Mouse (Mus musculus) heart, adult 2 months (tissue): Measurements from ENCODE around the gene Dzip1.

Experiments
- CTCF ChIP-seq: fragments of 200-600 bp; IDR thresholded peaks from 2 replicates; pipeline ENCODE4 v1.8.1; 2022; ENCODE audit warnings: antibody characterized with exemption, mild to moderate bottlenecking, moderate library complexity
- EP300 ChIP-seq: fragments of 200-500 bp; IDR thresholded peaks from 2 replicates; pipeline ENCODE4 v1.6.1; 2011; ENCODE audit warnings: low read depth, low read length, control low read depth; ENCODE audit not compliant: insufficient read depth
- POLR2A ChIP-seq: fragments of 200-500 bp; IDR thresholded peaks from 2 replicates; pipeline ENCODE4 v1.6.1; 2011; ENCODE audit warnings: mild to moderate bottlenecking, low read depth, low read length, control low read depth; ENCODE audit not compliant: insufficient read depth

GRCm38 (mm10) chr14:118864905-118865304 is 60.4 kb downstream of the Dzip1 start:
- TF ChIP-seq POLR2A (no peak), EP300 (no peak), CTCF (no peak)
